Mouse (Mus musculus) limb, embryonic 15.5 days (tissue): ENCODE measurements at regions not wholly inside any gene's neighbourhood (a gene's known extent, or its start where the extent isn't known, plus 50 kb on each side); places are given as distances from the start of the nearest gene placed in this dataset.

ENCODE experiments used
- ATAC-seq: fragments of 200-750 bp; cut with Nextera tagmentation; 2 replicates; pipeline ENCODE4 v1.8.0; 2017; ENCODE audit warnings: low read depth, moderate TSS enrichment; ENCODE audit not compliant: insufficient number of reproducible peaks, low FRiP score, low TSS enrichment
- H3K27ac ChIP-seq: fragments of 300-500 bp; sonication (generic); 2 replicates; pipeline ENCODE4 v1.5.1; 2015; ENCODE audit warnings: moderate library complexity, mild to moderate bottlenecking, inconsistent platforms
- H3K27me3 ChIP-seq: fragments of 300-500 bp; sonication (generic); 2 replicates; pipeline ENCODE4 v1.6.1; 2015; ENCODE audit warnings: inconsistent platforms
- H3K36me3 ChIP-seq: fragments of 300-500 bp; sonication (generic); 2 replicates; pipeline ENCODE4 v1.6.1; 2015; ENCODE audit warnings: inconsistent platforms
- H3K4me1 ChIP-seq: fragments of 300-500 bp; sonication (generic); 2 replicates; pipeline ENCODE4 v1.6.1; 2015; ENCODE audit warnings: inconsistent platforms
- H3K4me2 ChIP-seq: fragments of 300-500 bp; sonication (generic); 2 replicates; pipeline ENCODE4 v1.6.1; 2015; ENCODE audit warnings: mild to moderate bottlenecking, inconsistent platforms
- H3K4me3 ChIP-seq: fragments of 300-500 bp; sonication (generic); 2 replicates; pipeline ENCODE4 v1.5.1; 2015; ENCODE audit warnings: mild to moderate bottlenecking, inconsistent platforms
- H3K9ac ChIP-seq: fragments of 300-500 bp; sonication (generic); 2 replicates; pipeline ENCODE4 v1.6.1; 2015; ENCODE audit warnings: inconsistent platforms
- H3K9me3 ChIP-seq: fragments of 300-500 bp; sonication (generic); 2 replicates; pipeline ENCODE4 v1.6.1; 2016; ENCODE audit warnings: inconsistent platforms
- WGBS: fragments of 180-500 bp; shearing (Covaris S2); methylation state at CpG from one replicate; pipeline ENCODE4 v1.1.7; 2015; 5-methylcytosine and 5-hydroxymethylcytosine counted together

GRCm38 (mm10) chr13:45294691-45295090 is 94.9 kb upstream of the Mylip start:
- Histone ChIP-seq H3K4me3 (no peak overlapping the region), H3K36me3 (no peaks in the 10 kb centered on the region), H3K4me1 (no peaks in the 10 kb centered on the region), H3K4me2 (no peak overlapping the region), H3K9me3 (no peaks in the 10 kb centered on the region), H3K9ac (no peak overlapping the region), H3K27ac (no peak overlapping the region), H3K27me3 (no peaks in the 10 kb centered on the region)
- 86% methylated on average over 10 of the region's 10 CpGs for WGBS
- ATAC-seq, result no peak

GRCm38 (mm10) chr13:45300610-45301009 is 88.9 kb upstream of the Mylip start:
- ATAC-seq, result no peak
- 94% methylated on average over 8 of the region's 8 CpGs for WGBS

DNA sequence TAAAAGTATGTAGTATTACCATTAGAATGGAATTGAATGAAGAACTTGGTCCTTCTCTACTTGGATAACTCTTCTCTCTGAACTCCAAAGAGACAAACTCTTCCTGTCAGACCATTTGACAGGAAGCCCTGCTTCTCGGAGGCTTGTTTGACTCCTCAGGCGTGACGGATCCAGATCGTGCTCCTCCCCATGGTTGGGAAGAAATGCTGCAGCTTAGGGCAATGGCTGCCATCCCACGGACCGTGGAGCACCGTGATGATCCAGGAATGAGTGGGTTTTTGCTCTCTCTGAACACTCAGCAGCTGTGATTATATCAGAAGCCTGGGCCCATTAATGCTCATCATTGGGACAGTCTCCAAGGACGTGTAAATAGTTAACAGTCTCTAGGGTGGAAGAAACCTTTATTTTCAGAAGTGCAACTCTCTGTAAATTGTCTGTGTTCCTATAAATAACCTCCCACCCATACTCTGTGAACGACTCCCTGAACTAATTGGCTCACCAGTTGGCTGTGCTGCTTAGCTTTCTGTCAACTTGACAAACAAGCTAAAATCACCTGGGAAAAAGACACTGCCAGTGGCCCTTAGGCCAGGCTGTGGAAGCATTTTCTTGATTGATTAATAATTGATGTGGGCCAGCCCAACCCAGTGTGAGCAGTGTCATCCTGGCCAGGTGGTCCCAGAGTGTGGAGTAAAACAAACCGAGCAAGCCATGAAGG is 88.2 kb upstream of the Mylip start:
- H3K9me3 ChIP-seq, result no peaks in the 10 kb centered on the region
- 79% methylated on average over 10 of the region's 10 CpGs for WGBS
- no peak for ATAC-seq

More at GRCm38 (mm10) chr13:45300610-45301009, 88.9 kb upstream of the Mylip start:
- Histone ChIP-seq H3K4me1 (no peaks in the 10 kb centered on the region), H3K9me3 (no peaks in the 10 kb centered on the region), H3K27ac (no peak overlapping the region), H3K4me2 (no peak overlapping the region), H3K36me3 (no peaks in the 10 kb centered on the region), H3K27me3 (no peaks in the 10 kb centered on the region), H3K9ac (no peak overlapping the region), H3K4me3 (no peak overlapping the region)

DNA sequence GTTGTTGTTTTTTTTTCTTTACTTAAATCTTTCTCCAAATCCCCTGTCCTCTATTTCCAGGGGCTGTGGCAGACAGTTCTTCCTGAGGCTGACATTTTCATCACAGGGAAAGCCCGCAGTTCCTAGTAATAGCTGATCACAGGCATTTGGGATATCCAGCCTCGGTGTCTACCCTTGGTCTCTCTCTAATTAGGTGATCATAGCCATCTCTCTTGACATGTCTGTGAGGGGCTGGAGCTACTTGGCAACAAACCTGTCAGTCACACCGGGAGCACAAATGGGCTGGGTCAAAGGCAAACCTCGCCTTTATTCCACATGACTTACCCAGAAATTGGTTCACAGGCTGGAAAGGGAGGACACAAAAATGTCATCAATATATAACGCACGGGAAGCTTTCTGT is 86.7 kb upstream of the Mylip start:
- no peak overlapping the region for H3K4me2 ChIP-seq

More for the DNA sequence above, 88.2 kb upstream of the Mylip start:
- no peak overlapping the region for H3K4me2 ChIP-seq
- no peaks in the 10 kb centered on the region for H3K4me1 ChIP-seq
- H3K27me3 ChIP-seq, result no peaks in the 10 kb centered on the region
- H3K27ac ChIP-seq, result no peak overlapping the region
- no peaks in the 10 kb centered on the region for H3K36me3 ChIP-seq
- H3K4me3 ChIP-seq, result no peak overlapping the region
- H3K9ac ChIP-seq, result no peak overlapping the region

DNA sequence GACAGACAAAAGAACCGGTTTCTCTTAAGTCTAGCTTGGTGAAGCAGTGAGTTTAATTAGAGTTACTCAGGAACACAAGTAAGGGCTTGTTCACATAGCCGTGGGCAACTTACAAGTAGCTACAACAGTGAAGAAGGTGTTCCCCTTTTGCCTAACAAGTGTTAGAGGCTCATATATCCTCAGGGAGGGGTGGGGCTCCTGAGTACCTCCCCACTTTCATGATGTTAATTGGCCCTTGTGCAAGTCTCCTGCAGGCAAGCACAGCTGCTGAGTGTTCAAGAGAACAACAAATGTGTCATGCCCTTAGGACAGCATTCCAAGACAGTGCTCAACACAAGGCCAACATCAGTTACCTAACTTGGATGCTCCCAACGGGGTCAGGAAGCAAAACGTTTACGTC is 83.4 kb upstream of the Mylip start:
- Histone ChIP-seq H3K4me1 (no peaks in the 10 kb centered on the region), H3K9me3 (no peaks in the 10 kb centered on the region), H3K36me3 (no peaks in the 10 kb centered on the region), H3K27me3 (no peaks in the 10 kb centered on the region), H3K9ac (no peak overlapping the region), H3K4me2 (no peak overlapping the region), H3K4me3 (no peak overlapping the region), H3K27ac (no peak overlapping the region)
- WGBS, result 46% methylated on average over 5 of the region's 5 CpGs
- ATAC-seq, result no peak

More for the DNA sequence above, 86.7 kb upstream of the Mylip start:
- H3K36me3 ChIP-seq, result no peaks in the 10 kb centered on the region
- H3K4me3 ChIP-seq, result no peak overlapping the region
- ATAC-seq, result no peak
- H3K27ac ChIP-seq, result no peak overlapping the region
- H3K27me3 ChIP-seq, result no peaks in the 10 kb centered on the region
- 75% methylated on average over 6 of the region's 6 CpGs for WGBS
- no peaks in the 10 kb centered on the region for H3K4me1 ChIP-seq
- H3K9ac ChIP-seq, result no peak overlapping the region
- H3K9me3 ChIP-seq, result no peaks in the 10 kb centered on the region

GRCm38 (mm10) chr13:45307226-45307625 is 82.3 kb upstream of the Mylip start:
- no peak overlapping the region for H3K9ac ChIP-seq
- 87% methylated on average over 3 of the region's 3 CpGs for WGBS
- H3K27me3 ChIP-seq, result no peaks in the 10 kb centered on the region
- no peak overlapping the region for H3K4me3 ChIP-seq
- H3K4me1 ChIP-seq, result no peaks in the 10 kb centered on the region
- H3K36me3 ChIP-seq, result no peaks in the 10 kb centered on the region
- no peak overlapping the region for H3K27ac ChIP-seq
- H3K4me2 ChIP-seq, result no peak overlapping the region
- ATAC-seq, result no peak
- H3K9me3 ChIP-seq, result no peaks in the 10 kb centered on the region

DNA sequence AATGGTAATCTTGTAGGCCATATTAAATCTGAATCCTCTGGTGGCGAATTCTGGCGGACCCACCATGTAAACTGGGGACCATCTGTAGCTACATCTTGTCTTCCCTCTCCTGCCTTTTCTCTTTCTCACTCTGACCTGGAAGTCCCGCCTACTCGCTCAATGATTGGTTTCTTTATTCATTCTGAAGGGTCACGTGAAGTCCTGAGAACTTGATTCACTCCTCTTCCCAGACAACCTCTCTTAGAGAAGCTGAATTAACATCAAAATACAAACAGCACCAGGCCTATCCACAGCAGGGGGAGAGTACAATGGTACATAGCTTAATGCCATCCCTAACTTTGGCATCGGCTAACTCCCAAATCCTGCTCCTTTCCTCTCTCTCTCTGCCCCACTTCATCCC is 69.9 kb upstream of the Mylip start:
- no peak overlapping the region for H3K4me2 ChIP-seq
- 97% methylated on average over 6 of the region's 6 CpGs for WGBS
- H3K4me3 ChIP-seq, result no peak overlapping the region
- no peaks in the 10 kb centered on the region for H3K27me3 ChIP-seq
- ATAC-seq, result no peak
- no peak overlapping the region for H3K9ac ChIP-seq
- H3K27ac ChIP-seq, result no peak overlapping the region
- H3K4me1 ChIP-seq, result no peaks in the 10 kb centered on the region
- H3K36me3 ChIP-seq, result no peaks in the 10 kb centered on the region
- no peaks in the 10 kb centered on the region for H3K9me3 ChIP-seq

DNA sequence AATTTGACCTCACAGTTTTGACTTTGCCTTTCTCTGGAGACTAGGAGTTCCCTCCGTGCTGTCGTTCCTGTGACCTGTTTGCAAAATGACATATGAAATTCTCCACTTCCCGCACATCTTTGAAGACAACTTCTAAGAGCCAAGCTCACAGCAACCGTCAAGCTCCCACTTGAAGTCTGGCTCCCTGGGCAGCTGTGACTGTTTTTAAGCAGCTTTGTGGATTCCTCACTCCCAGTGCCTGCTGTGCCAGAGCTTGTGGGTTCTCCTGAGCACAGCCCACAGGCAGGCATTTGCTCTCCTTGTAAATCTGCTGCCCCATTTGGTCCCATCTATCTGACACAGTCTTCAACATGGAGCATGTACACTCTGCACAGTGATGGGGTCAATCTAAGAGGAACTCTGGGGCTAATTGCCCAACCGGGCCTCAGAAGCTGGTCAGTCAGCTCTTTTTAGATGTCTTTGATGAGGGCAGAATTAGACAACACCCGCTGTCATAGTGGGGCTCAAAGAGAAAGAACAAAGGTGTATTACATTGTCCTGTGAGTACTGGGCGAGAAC is 63.7 kb upstream of the Mylip start:
- no peaks in the 10 kb centered on the region for H3K27me3 ChIP-seq
- H3K9me3 ChIP-seq, result no peaks in the 10 kb centered on the region
- H3K4me1 ChIP-seq, result peaks cover 3% of the 10 kb centered on the region; the same call in 1 of the 2 replicates
- H3K4me2 ChIP-seq, result no peak overlapping the region
- 69% methylated on average over 7 of the region's 7 CpGs for WGBS
- H3K27ac ChIP-seq, result no peak overlapping the region
- ATAC-seq, result no peak
- H3K9ac ChIP-seq, result no peak overlapping the region
- H3K4me3 ChIP-seq, result no peak overlapping the region
- H3K36me3 ChIP-seq, result no peaks in the 10 kb centered on the region

DNA sequence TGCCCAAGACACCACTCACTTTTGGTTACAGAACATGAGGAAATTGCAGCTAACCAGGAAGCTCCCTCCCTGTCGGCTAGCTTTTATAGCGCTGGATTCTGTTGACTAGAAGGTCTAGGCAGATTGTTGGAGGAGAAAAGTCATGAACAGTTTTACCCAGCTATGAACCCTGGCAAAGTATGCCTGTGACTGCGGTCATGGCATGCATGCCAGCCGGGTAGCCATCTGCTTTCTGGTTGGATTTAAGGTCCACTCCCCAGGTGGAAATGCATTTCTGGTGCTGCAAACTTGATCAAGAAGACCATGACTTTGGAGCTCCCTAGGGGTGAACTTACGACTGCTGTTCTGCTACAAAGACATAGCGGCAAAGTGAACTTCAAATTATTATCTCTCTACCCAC is 62.8 kb upstream of the Mylip start:
- no peak for ATAC-seq
- H3K9me3 ChIP-seq, result no peaks in the 10 kb centered on the region
- H3K4me2 ChIP-seq, result no peak overlapping the region
- H3K36me3 ChIP-seq, result no peaks in the 10 kb centered on the region
- H3K4me3 ChIP-seq, result no peak overlapping the region
- peaks cover 3% of the 10 kb centered on the region; the same call in 1 of the 2 replicates for H3K4me1 ChIP-seq
- H3K9ac ChIP-seq, result no peak overlapping the region
- 88% methylated on average over 6 of the region's 6 CpGs for WGBS
- no peak overlapping the region for H3K27ac ChIP-seq
- H3K27me3 ChIP-seq, result no peaks in the 10 kb centered on the region

GRCm38 (mm10) chr13:45330561-45330960 is 59.0 kb upstream of the Mylip start:
- 55% methylated on average over 8 of the region's 8 CpGs for WGBS
- H3K4me1 ChIP-seq, result peaks cover 3% of the 10 kb centered on the region; the same call in 1 of the 2 replicates

DNA sequence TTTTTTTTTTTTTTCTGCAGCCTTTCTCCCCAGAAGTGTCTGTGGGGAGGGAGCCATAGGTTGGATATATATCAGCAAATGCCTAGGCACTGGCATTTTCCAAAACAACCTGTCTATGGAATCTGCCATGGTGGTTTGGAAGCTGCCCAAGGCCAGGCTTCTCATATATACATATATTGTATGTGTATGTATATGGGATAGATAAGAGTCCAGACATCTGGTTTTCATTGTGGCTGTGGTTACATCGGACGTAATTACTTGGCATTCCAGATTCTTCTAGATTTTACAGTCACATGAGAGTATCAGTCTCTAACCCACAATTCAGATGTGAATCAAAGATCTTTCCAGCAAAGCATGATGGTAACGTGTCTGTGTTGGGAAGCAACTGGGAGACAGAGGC is 57.5 kb upstream of the Mylip start:
- H3K4me2 ChIP-seq, result no peak overlapping the region
- no peak overlapping the region for H3K27ac ChIP-seq
- no peak for ATAC-seq
- H3K36me3 ChIP-seq, result no peaks in the 10 kb centered on the region
- no peaks in the 10 kb centered on the region for H3K27me3 ChIP-seq
- 31% methylated on average over 3 of the region's 3 CpGs for WGBS
- no peak overlapping the region for H3K9ac ChIP-seq
- no peak overlapping the region for H3K4me3 ChIP-seq
- H3K4me1 ChIP-seq, result peaks cover 3% of the 10 kb centered on the region; the same call in 1 of the 2 replicates
- no peaks in the 10 kb centered on the region for H3K9me3 ChIP-seq

More at GRCm38 (mm10) chr13:45330561-45330960, 59.0 kb upstream of the Mylip start:
- no peaks in the 10 kb centered on the region for H3K27me3 ChIP-seq
- no peak overlapping the region for H3K4me3 ChIP-seq
- H3K36me3 ChIP-seq, result no peaks in the 10 kb centered on the region
- H3K9ac ChIP-seq, result no peak overlapping the region
- H3K9me3 ChIP-seq, result no peaks in the 10 kb centered on the region
- no peak overlapping the region for H3K4me2 ChIP-seq
- no peak overlapping the region for H3K27ac ChIP-seq
- ATAC-seq, result no peak

DNA sequence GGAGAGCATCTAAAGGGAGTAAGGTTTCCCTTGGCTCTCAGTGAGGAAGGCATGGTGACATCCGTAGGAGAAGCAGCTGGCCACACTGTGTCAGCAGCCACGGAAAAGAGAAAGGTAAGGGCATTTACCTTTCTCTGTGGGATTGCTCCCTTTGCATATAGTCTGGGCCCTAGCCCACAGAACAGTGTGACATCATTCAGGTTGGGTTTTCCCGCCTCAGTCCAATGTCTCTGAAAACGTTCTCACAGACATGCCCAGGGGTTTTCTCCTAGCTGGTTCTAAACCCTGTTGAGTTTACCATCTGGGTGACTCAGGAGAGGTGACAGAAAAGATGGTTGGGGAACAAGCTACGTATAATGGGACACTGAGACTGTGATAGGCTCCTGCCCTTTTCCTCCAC is 55.9 kb upstream of the Mylip start:
- 83% methylated on average over 5 of the region's 5 CpGs for WGBS
- Histone ChIP-seq H3K27ac (no peak overlapping the region), H3K4me2 (no peak overlapping the region), H3K36me3 (no peaks in the 10 kb centered on the region), H3K9me3 (no peaks in the 10 kb centered on the region), H3K9ac (no peak overlapping the region), H3K27me3 (no peaks in the 10 kb centered on the region), H3K4me3 (no peak overlapping the region), H3K4me1 (peaks cover 3% of the 10 kb centered on the region; the same call in 1 of the 2 replicates)
- ATAC-seq, result no peak
